Mouse (Mus musculus): Measurements from ENCODE around the gene Ddx46.
"Not testable (repeated sequence)": the region's sequence is repeated elsewhere in the genome, so short reads cannot be mapped to it uniquely, and the experiment has no call there.

Ddx46 gene

DNA sequence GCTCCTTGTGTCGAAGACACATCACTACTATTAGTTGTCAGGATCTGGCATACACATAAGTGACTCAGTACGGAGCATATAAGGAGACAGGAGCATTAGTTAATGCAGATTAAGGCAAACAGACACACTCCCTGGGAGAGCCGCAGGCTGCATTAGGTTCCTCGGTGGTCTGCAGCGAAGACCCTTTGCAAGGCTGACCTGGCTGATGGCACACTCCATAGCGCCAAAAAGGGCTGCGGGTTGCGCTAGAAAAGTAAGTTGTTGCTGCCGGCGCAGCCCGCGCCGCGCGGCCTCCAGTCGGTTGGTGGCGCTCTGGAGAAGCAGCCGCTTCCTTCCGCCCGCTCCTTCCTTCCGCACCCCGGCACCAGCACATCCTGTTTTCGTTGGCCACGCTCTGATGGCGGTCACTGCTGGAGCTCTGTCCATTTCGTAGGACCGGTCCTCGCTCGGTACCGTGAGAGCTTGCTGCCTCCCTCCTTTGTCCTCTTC lies at the start of gene Ddx46:
Gene Ddx46, plus strand, starts transcription at position 389 of the 489 bp plus-strand sequence.
- DNase-seq, result peak; percentile 76 to 90

DNA sequence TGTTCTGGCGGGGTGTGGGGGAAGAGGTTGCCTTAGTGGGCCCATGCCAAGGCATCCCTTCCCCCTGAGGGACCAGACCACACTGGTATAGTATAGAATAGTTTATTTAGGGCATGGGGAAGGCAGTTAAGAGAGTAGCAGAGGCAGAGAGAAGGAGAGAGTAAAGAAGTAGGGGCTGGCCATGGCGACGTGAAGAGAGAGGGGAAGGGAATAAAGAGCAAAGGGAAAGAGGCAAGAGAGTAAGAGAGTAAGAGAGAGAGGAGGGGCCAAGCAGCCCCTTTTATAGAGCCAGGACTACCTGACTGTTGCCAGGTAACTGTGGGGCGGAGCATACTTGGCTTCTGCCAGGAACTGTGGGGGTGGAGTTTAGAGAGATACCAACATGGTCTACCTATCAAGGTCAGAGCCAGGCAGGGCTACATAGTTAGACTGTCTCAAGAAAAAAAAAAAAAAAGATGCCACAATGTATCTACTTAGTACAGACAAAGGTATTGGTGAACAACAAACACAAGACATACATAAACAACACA lies 42.8 kb upstream of the Ddx46 start:
- no peak for DNase-seq

DNA sequence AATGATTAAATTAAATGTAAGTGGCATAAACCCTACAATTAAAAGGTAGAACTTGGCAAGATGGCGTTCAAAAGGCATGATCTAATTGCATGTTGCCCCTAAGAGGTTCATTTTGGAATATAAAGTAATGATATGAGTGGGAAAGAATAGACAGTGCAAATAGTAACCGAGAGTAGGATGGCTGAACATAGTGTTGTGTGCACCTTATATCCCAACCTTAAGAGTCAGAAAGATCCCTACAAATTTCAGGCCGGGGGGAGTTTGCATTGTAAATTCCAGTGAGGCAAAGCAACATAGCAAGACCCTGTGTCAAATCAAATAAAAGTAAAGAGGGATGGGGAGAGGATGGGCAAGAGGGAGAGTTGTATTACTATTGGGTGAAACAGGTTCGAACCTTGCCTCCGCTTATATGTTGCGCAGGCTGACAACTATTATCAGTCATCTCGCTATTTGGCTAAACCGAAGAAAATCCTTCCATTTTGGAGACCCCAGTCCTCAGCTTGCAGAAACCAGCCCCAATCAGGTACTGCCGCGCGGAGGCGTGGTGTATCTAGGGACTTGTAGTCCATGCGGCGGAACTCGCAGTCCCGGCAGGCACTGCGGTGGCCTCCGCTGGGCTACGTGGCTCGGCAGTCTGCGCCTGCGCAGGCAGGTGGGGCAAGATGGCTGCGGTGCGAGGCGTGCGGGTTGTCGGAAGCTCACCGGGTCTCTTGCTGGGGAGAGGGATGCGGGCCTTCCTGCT lies 42.1 kb upstream of the Ddx46 start:
- DNase-seq, result peak; percentile 93 to 94

DNA sequence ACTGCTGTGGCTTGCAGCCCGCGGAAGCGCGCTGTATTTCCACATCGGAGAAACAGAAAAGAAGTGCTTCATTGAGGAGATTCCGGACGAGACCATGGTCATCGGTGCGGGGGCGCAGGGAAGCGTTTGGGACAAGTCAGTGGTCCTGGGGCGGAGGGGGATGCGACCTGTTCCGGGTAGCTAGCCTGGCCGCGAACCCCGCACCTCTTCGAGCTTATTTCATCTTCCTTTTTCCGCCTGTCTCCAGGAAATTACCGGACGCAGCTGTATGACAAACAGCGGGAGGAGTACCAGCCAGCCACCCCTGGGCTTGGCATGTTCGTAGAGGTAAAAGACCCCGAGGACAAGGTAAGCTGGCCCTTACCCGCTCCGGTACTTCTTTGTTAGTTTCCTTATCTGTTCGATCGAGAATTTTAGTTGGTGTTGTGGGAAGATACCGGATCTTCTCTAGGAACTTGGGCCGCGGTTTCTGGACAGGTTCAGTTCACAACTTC lies 41.5 kb upstream of the Ddx46 start:
- DNase-seq, result no peak

DNA sequence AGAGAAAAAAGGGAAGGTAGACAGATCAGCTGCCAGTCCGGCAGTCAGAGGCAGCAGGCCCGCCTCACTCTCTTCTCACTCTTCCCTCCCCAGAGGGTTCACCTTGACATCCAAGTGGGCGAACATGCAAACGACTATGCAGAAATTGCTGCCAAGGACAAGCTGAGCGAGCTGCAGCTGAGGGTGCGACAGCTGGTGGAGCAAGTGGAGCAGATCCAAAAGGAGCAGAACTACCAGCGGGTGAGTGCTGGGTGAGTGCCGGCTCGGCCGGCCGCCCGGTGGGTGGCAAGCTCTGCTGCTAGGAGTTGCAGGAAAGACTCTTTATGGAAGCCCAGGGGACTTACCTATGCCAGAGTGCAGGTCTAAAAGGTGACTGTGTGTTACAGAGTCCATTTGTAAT lies 39.5 kb upstream of the Ddx46 start:
- no peak for DNase-seq

GRCm38 (mm10) chr13:55596802-55597201 lies 38.0 kb upstream of the Ddx46 start:
- no peak for DNase-seq

DNA sequence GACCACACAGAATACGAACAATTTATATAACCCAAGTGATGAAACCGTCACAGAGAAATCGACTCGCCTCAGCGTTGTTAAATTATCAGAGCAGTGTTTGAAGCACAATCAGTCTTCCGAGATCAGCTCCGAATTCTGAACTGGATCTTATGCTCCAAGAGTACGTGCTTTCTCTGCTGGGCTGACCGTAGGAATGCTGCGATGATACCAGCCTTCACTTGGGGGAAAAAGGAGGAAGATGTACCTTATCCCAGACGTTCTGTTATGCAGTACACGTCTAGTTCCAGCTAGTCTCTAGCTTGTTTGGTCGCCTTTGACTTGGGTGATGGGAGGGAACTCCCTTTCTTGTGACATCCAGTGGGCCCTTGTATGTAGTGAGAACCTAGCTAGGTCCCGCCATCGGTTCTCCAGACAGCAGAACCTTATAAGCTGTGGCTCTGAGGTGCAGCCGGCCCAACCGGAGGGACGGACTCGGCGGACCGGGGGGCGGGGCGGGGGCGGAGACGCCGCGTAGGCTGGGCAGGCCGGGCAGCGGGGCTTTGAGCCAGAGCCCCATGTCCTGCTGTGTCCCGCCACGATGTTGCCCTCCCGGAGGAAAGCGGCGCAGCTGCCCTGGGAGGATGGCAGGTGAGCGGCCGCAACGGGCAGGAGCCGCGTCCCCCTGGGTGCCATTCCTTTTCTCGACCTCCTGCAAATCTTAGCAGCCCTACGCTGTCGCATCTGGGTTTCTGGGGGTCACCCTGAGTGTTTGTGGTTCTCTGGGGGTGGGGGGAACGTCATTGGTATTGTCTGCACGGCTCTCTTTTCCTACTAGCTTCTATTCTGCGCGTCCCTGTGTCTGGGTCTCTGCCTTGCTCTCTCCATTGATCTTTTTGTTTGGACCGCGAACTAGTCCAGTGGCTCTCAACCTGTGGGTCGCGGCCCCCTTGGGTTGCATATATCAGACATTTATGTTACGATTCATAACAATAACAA lies 35.0 kb upstream of the Ddx46 start, which contains the start of gene B4galt7:
Gene B4galt7, plus strand, starts transcription at position 331 of the 975 bp plus-strand sequence.
- peak; percentile 71 to 84 for DNase-seq

GRCm38 (mm10) chr13:55600657-55601056 lies 34.2 kb upstream of the Ddx46 start:
- peak in 1 of 2 experiments; percentile 22 for DNase-seq

DNA sequence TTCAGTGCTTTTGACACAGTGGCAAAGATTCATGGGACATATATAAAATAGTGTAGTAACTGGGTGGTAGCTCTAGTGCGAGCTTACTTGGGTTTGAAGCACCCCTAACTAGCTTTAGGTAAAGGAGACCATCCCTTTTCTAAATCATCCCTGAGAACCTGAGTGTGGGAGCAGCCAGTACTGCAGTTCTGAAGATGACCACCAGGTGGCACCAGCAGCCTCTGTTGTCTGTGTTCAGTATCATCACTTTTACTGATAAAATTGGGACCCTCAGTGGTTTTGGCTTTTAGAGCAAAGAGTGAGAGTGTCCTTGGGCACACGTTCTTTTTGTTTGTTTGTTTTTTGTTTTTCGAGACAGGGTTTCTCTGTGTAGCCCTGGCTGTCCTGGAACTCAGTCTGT lies 33.2 kb upstream of the Ddx46 start:
- peak; percentile 58 to 84 for DNase-seq

- no peak for DNase-seq
Measured at GRCm38 (mm10) chr13:55604606-55605005, 30.2 kb upstream of the Ddx46 start.

DNA sequence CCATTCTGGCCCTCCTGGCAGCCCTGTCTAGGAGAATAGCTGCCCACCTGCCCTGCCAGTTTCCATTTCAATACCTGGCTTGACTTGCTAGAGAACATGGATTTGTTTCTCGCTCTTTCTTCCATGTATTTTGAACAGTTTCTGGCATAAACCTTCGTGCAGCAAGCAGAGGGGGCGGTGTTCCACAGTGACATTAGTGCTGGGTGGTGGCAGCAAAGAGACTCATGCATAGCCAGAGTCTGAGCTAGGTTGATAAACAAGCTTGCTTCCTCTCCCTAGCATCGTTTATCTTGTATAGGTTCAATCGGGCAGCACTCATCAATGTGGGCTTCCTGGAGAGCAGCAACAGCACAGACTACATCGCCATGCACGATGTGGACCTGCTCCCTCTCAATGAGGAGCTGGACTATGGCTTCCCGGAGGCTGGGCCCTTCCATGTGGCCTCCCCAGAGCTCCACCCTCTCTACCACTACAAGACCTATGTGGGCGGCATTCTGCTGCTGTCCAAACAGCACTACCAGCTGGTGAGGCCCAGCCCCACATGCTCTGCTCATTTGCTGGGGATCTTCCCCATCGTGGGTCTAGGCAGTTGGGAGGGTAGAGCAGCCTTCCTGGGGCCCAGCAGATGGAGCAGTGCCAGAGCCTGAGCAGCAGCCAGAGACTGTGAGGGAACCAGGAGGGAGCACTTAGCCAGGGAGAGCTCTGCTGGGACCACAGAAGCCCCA lies 27.8 kb upstream of the Ddx46 start:
- no peak for DNase-seq

GRCm38 (mm10) chr13:55607624-55608006 lies 27.2 kb upstream of the Ddx46 start:
- DNase-seq, result no peak

DNA sequence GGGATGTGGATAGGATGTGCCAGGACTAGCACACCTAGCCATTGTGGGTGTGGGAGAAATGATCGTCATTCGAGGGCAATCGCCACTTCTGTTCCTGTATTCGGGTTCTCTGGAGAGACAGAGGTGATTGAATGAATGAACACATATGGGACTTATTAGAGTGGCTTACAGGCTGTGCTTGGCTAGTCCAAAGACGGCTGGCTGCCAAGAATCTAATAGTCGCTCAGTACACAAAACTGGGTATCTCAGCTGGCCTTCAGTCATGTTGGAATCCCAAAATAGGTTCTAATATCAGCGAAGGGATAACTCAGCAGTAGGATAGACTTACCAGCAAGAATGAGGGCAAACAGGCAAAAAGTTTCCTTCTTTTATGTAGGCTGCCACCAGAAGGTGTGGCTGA lies 22.8 kb upstream of the Ddx46 start:
- DNase-seq, result no peak

- DNase-seq, result no peak
Measured at GRCm38 (mm10) chr13:55613471-55613870, 21.4 kb upstream of the Ddx46 start.

- DNase-seq, result no peak
Measured at GRCm38 (mm10) chr13:55619328-55619727, 15.5 kb upstream of the Ddx46 start.

GRCm38 (mm10) chr13:55620275-55620674 lies 14.6 kb upstream of the Ddx46 start:
- DNase-seq, result no peak

- DNase-seq, result not testable (repeated sequence)
Measured at GRCm38 (mm10) chr13:55622156-55622648, 12.6 kb upstream of the Ddx46 start.

GRCm38 (mm10) chr13:55622649-55623541 lies 11.9 kb upstream of the Ddx46 start, which contains the start of gene Caml:
Gene Caml, plus strand, starts transcription at chr13:55623005.
- DNase-seq, result peak; percentile 75 to 85

DNA sequence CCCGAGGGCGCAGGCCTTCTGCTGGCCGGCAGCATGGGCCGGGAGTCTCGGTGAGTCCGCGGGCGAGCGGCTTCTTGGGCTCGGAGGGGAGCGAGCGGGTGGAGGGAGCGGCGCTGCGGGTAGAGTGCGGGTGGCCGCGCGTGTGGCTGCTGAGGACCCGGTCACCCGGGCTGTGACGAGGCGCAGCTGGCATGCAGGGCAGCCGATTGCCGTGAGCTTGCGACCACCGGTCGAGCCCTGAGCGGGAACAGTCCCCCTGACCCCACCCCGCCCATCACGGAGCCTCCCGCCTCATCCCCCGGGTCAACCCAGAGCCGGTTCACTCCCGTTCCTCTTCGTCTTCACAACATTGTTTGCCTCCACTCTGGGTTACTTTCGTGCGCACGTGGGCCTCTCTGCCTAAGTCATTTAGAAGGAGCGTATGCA lies 332 bp downstream of the Ddx46 start:
- DNase-seq, result no peak

- DNase-seq, result no peak
Measured at GRCm38 (mm10) chr13:55636185-55636983, 1.6 kb downstream of the Ddx46 start.

Data from spleen, adult 18-20 months (tissue).